Mouse (Mus musculus) left cerebral cortex, adult 11 months (tissue): ENCODE measurements around the gene 1700017N19Rik.

ENCODE experiments used
- DNase-seq: peaks from one replicate; pipeline ENCODE4 v3.0.0; 2022; ENCODE audit warnings: low spot score

1700017N19Rik gene

DNA sequence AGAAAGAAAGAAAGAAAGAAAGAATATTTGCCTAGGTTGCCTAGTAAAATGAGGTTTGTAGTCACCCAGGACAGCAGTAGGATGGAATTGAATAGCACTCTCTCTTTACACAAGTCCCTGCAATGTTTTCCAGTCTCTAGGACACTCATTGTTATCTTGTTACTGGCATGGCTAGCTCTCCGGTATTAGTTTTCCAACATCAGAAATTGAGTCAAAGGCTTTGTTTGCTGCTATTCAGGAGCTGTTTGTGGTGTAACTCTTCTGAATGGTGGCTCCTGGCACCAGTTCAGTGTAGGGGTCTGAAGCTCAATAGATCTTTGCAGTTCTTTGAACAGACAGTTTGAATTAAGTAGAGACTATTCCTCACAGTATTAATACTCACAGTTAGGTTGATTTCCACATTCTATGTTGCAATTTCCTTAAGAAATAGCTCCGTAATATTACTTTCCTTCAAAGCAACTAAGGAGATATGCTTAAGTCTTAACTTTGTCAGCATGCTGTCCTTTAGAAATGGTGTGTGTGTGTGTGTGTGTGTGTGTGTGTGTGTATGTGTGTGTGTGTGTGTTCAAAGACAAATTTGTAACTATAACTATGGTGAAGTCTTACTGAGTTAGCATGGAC is 71.8 kb downstream of the 1700017N19Rik start:
- no peak for DNase-seq
